Mouse (Mus musculus): ENCODE results near the gene Pitpna.

GRCm38 (mm10) chr11:75666296-75666695, 78.4 kb downstream of the Pitpna start:
- TF ChIP-seq CTCF (IDR thresholded peaks at IDR 0.05) (no peak), EP300 (IDR thresholded peaks at IDR 0.05) (no peak)
